Comparison of ENCODE assay signal across 8 mouse cellular contexts in the genomic region with DNA sequence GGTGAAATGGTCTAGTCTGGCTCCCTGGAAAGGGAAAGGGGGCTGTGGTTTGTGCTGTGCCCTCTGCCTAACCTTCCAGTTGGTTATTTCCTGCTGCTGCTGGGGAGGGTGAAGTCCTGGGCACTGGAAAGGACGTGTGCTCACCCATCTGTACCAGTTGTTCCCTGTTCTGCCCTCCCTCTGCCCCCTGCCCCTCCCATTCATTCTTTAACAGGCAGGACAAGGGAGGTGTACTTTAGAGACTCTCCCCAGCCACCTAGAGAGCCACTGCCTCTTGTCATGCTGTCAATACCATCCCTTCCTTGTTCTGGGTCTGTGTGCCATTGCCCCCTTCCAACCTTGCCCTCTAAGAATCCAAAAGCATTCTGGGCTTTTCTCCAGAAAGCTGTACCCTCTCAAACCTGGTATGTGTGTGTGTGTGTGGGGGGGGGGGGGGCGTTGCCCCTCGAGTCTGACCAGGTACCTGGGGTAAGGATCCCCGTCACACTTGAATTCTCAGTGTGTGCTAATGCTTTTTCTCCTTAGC. TPM values are rescaled to one million over a fixed set of nuclear protein-coding genes. Genes with fewer than 3 reads are reported as not detected.
A peak's percentile ranks its signal among the peaks of the same experiment; 100 is the strongest.
DNase-seq lines count a peak whose midpoint lies in the region; ATAC-seq and TF ChIP-seq lines count a peak whose summit lies in the region.

No protein-coding gene starts in this region.

- WGBS in neural tube, embryonic 13.5 days, result 59% methylated on average over 4 of the region's 4 CpGs
- 38% methylated on average over 4 of the region's 4 CpGs for WGBS in intestine, embryonic 15.5 days
- 41% methylated on average over 4 of the region's 4 CpGs for WGBS in lung, embryonic 15.5 days
- WGBS in stomach, postnatal 0 days, result 31% methylated on average over 4 of the region's 4 CpGs

- no peak overlapping the region for H3K4me3 ChIP-seq in neural tube, embryonic 13.5 days
- H3K4me3 ChIP-seq in intestine, embryonic 15.5 days (replicated peaks), result no peak overlapping the region
- H3K4me3 ChIP-seq in lung, embryonic 15.5 days, result no peak overlapping the region
- H3K4me3 ChIP-seq in stomach, postnatal 0 days (ENCODE audit: low read depth, low read length), result no peak overlapping the region

- TF ChIP-seq EP300 in stomach, postnatal 0 days (optimal IDR thresholded peaks at IDR 0.05), result no peak

- ATAC-seq in neural tube, embryonic 13.5 days (ENCODE audit: low read depth), result no peak
- ATAC-seq in intestine, embryonic 15.5 days, result peak; percentile 27
- peak; percentile 68 for ATAC-seq in lung, embryonic 15.5 days (ENCODE audit: borderline replicate concordance, extremely low read depth, low FRiP score, low TSS enrichment)
- peak; percentile 69 for ATAC-seq in stomach, postnatal 0 days (ENCODE audit: low FRiP score, low TSS enrichment)

- H3K9me3 ChIP-seq in neural tube, embryonic 13.5 days, result no peaks in the 10 kb centered on the region
- H3K9me3 ChIP-seq in intestine, embryonic 15.5 days, result no peaks in the 10 kb centered on the region
- H3K9me3 ChIP-seq in lung, embryonic 15.5 days, result no peaks in the 10 kb centered on the region
- H3K9me3 ChIP-seq in stomach, postnatal 0 days (ENCODE audit: control insufficient read depth, low read length), result no peaks in the 10 kb centered on the region

- H3K4me2 ChIP-seq in neural tube, embryonic 13.5 days, result no peak overlapping the region
- no peak overlapping the region for H3K4me2 ChIP-seq in intestine, embryonic 15.5 days (replicated peaks)
- peak overlapping the region; percentile 25 for H3K4me2 ChIP-seq in lung, embryonic 15.5 days
- H3K4me2 ChIP-seq in stomach, postnatal 0 days (replicated peaks; ENCODE audit: low read depth), result peak overlapping the region; percentile 31

- peak overlapping the region; percentile 81 for H3K27ac ChIP-seq in neural tube, embryonic 13.5 days (replicated peaks)
- peak overlapping the region; percentile 84 for H3K27ac ChIP-seq in intestine, embryonic 15.5 days
- H3K27ac ChIP-seq in lung, embryonic 15.5 days, result peak overlapping the region; percentile 98
- H3K27ac ChIP-seq in stomach, postnatal 0 days (replicated peaks), result peak overlapping the region; percentile 98

- no peaks in the 10 kb centered on the region for H3K36me3 ChIP-seq in neural tube, embryonic 13.5 days
- no peaks in the 10 kb centered on the region for H3K36me3 ChIP-seq in intestine, embryonic 15.5 days
- no peaks in the 10 kb centered on the region for H3K36me3 ChIP-seq in lung, embryonic 15.5 days
- no peaks in the 10 kb centered on the region for H3K36me3 ChIP-seq in stomach, postnatal 0 days (ENCODE audit: control insufficient read depth, insufficient read depth, low read length)

- no peaks in the 10 kb centered on the region for H3K27me3 ChIP-seq in neural tube, embryonic 13.5 days
- no peaks in the 10 kb centered on the region for H3K27me3 ChIP-seq in intestine, embryonic 15.5 days (replicated peaks)
- no peaks in the 10 kb centered on the region for H3K27me3 ChIP-seq in lung, embryonic 15.5 days
- H3K27me3 ChIP-seq in stomach, postnatal 0 days (ENCODE audit: control insufficient read depth, insufficient read depth, low read length), result no peaks in the 10 kb centered on the region

- H3K9ac ChIP-seq in neural tube, embryonic 13.5 days, result peak overlapping the region; percentile 50; the same call in 1 of the 2 replicates
- H3K9ac ChIP-seq in intestine, embryonic 15.5 days, result no peak overlapping the region
- 0 out of 2 replicates have a peak overlapping the region, but pooled peaks have one; percentile 8 for H3K9ac ChIP-seq in lung, embryonic 15.5 days
- H3K9ac ChIP-seq in stomach, postnatal 0 days (ENCODE audit: low read length), result peak overlapping the region; percentile 54

- DNase-seq in neural tube, embryonic 10.5 days (ENCODE audit: extremely low spot score, low spot score), result no peak
- peak; percentile 71 for DNase-seq in stomach, postnatal 0 days (ENCODE audit: low spot score)
- no peak for DNase-seq in urinary bladder, adult 2 months (ENCODE audit: low spot score)
- DNase-seq in left cerebral cortex, adult 11 months (ENCODE audit: low spot score), result no peak
- DNase-seq in layer of hippocampus, adult 9-10 months (ENCODE audit: low spot score), result no peak

- H3K4me1 ChIP-seq in neural tube, embryonic 13.5 days (replicated peaks), result peaks cover 62% of the 10 kb centered on the region
- peaks cover 40% of the 10 kb centered on the region for H3K4me1 ChIP-seq in intestine, embryonic 15.5 days (replicated peaks)
- H3K4me1 ChIP-seq in lung, embryonic 15.5 days, result peaks cover 50% of the 10 kb centered on the region
- peaks cover 2% of the 10 kb centered on the region for H3K4me1 ChIP-seq in stomach, postnatal 0 days (replicated peaks; ENCODE audit: control insufficient read depth, insufficient read depth)

- no peak for TF ChIP-seq CTCF in stomach, postnatal 0 days (IDR thresholded peaks at IDR 0.05; ENCODE audit: low read depth)

RNA-seq across cellular contexts. Expression of a gene that starts 27.3 kb away (rescaled TPM):
- 105 and 118 TPM in 2 replicates for polyA plus RNA-seq in neural tube, embryonic 13.5 days (2015; fragmentation: Nextera tagmentation; extraction: Ambion mirVana)
- polyA plus RNA-seq in intestine, embryonic 15.5 days (2015; fragmentation: Nextera tagmentation; extraction: Ambion mirVana), result 162 and 166 TPM in 2 replicates
- polyA plus RNA-seq in lung, embryonic 15.5 days (2015; fragmentation: Nextera tagmentation; extraction: Ambion mirVana), result 151 TPM in 2 replicates
- polyA plus RNA-seq in stomach, postnatal 0 days (2015; fragmentation: Nextera tagmentation; extraction: Ambion mirVana), result 139 and 144 TPM in 2 replicates
- polyA plus RNA-seq in urinary bladder, adult 2 months (2012; rRNA removed), result 119 and 152 TPM in 2 replicates

RNA-seq across cellular contexts. Expression of a gene that starts 29.7 kb away (rescaled TPM):
- 1.8 and 2.2 TPM in 2 replicates for polyA plus RNA-seq in neural tube, embryonic 13.5 days (2015; fragmentation: Nextera tagmentation; extraction: Ambion mirVana)
- polyA plus RNA-seq in intestine, embryonic 15.5 days (2015; fragmentation: Nextera tagmentation; extraction: Ambion mirVana), result 3.6 and 4.9 TPM in 2 replicates
- 3.6 and 4.2 TPM in 2 replicates for polyA plus RNA-seq in lung, embryonic 15.5 days (2015; fragmentation: Nextera tagmentation; extraction: Ambion mirVana)
- 5.7 and 6.2 TPM in 2 replicates for polyA plus RNA-seq in stomach, postnatal 0 days (2015; fragmentation: Nextera tagmentation; extraction: Ambion mirVana)
- 42.8 and 59.9 TPM in 2 replicates for polyA plus RNA-seq in urinary bladder, adult 2 months (2012; rRNA removed)

RNA-seq across cellular contexts. Expression of a gene that starts 58.0 kb away (rescaled TPM):
- 1.2 and 3.8 TPM in 2 replicates for polyA plus RNA-seq in neural tube, embryonic 13.5 days (2015; fragmentation: Nextera tagmentation; extraction: Ambion mirVana)
- polyA plus RNA-seq in intestine, embryonic 15.5 days (2015; fragmentation: Nextera tagmentation; extraction: Ambion mirVana), result 0.53 and 0.58 TPM in 2 replicates
- 19.8 and 68.6 TPM in 2 replicates for polyA plus RNA-seq in lung, embryonic 15.5 days (2015; fragmentation: Nextera tagmentation; extraction: Ambion mirVana)
- polyA plus RNA-seq in stomach, postnatal 0 days (2015; fragmentation: Nextera tagmentation; extraction: Ambion mirVana), result 0.11 and 0.27 TPM in 2 replicates
- not detected in 2 replicates for polyA plus RNA-seq in urinary bladder, adult 2 months (2012; rRNA removed)

RNA-seq across cellular contexts. Expression of a gene that starts 59.4 kb away (rescaled TPM):
- 38.0 and 39.3 TPM in 2 replicates for polyA plus RNA-seq in neural tube, embryonic 13.5 days (2015; fragmentation: Nextera tagmentation; extraction: Ambion mirVana)
- polyA plus RNA-seq in intestine, embryonic 15.5 days (2015; fragmentation: Nextera tagmentation; extraction: Ambion mirVana), result 27.0 and 29.0 TPM in 2 replicates
- polyA plus RNA-seq in lung, embryonic 15.5 days (2015; fragmentation: Nextera tagmentation; extraction: Ambion mirVana), result 51.2 and 55.6 TPM in 2 replicates
- 14.5 and 15.9 TPM in 2 replicates for polyA plus RNA-seq in stomach, postnatal 0 days (2015; fragmentation: Nextera tagmentation; extraction: Ambion mirVana)
- 26.8 and 36.6 TPM in 2 replicates for polyA plus RNA-seq in urinary bladder, adult 2 months (2012; rRNA removed)

Comparison
In these comparisons a context has a peak if more than half of its experiments do, and no peak if none do; other contexts are left out.
1. H3K4me2 ChIP-seq: peak in lung, embryonic 15.5 days (single experiment) and stomach, postnatal 0 days (single experiment); none in neural tube, embryonic 13.5 days (single experiment) and intestine, embryonic 15.5 days (single experiment).
2. Peak in every context shown above with its lines, with median percentiles within 50 percentile points of each other: H3K27ac ChIP-seq.